Mouse (Mus musculus) liver (tissue): ENCODE data around the gene D030056L22Rik.

Experiments
- DNase-seq: peaks from one replicate; pipeline ENCODE4 v3.0.0-alpha.2; 2020; ENCODE audit warnings: mixed read lengths

Gene D030056L22Rik

GRCm38 (mm10) chr19:18712866-18713300 lies at the start of gene D030056L22Rik:
D030056L22Rik (plus strand) TSS chr19:18713193.
- DNase-seq, result peak; percentile 99

- DNase-seq, result no peak
Measured at GRCm38 (mm10) chr19:18663904-18664303, 49.1 kb upstream of the D030056L22Rik start.

- no peak for DNase-seq
Measured at GRCm38 (mm10) chr19:18666966-18667365, 46.0 kb upstream of the D030056L22Rik start.

- no peak for DNase-seq
Measured at GRCm38 (mm10) chr19:18669551-18669950, 43.4 kb upstream of the D030056L22Rik start.

- DNase-seq, result peak; percentile 100
Measured at GRCm38 (mm10) chr19:18670608-18671007, 42.4 kb upstream of the D030056L22Rik start, which contains the start of gene Carnmt1. Carnmt1 (plus strand) TSS chr19:18670764.

- DNase-seq, result peak; percentile 67
Measured at GRCm38 (mm10) chr19:18671056-18671741, 41.8 kb upstream of the D030056L22Rik start.

GRCm38 (mm10) chr19:18672498-18672897 lies 40.5 kb upstream of the D030056L22Rik start:
- DNase-seq, result no peak

GRCm38 (mm10) chr19:18673116-18673515 lies 39.9 kb upstream of the D030056L22Rik start:
- DNase-seq, result no peak

GRCm38 (mm10) chr19:18682142-18682541 lies 30.9 kb upstream of the D030056L22Rik start:
- DNase-seq, result peak; percentile 59

GRCm38 (mm10) chr19:18687556-18687955 lies 25.4 kb upstream of the D030056L22Rik start:
- peak; percentile 68 for DNase-seq

GRCm38 (mm10) chr19:18692176-18692575 lies 20.8 kb upstream of the D030056L22Rik start:
- DNase-seq, result peak; percentile 72

- no peak for DNase-seq
Measured at GRCm38 (mm10) chr19:18692768-18693167, 20.2 kb upstream of the D030056L22Rik start.

GRCm38 (mm10) chr19:18695116-18695515 lies 17.9 kb upstream of the D030056L22Rik start:
- no peak for DNase-seq

GRCm38 (mm10) chr19:18695552-18695951 lies 17.4 kb upstream of the D030056L22Rik start:
- no peak for DNase-seq

- DNase-seq, result no peak
Measured at GRCm38 (mm10) chr19:18708101-18708500, 4.9 kb upstream of the D030056L22Rik start.

GRCm38 (mm10) chr19:18710903-18711302 lies 2.1 kb upstream of the D030056L22Rik start:
- no peak for DNase-seq

GRCm38 (mm10) chr19:18711589-18711988 lies 1.4 kb upstream of the D030056L22Rik start:
- no peak for DNase-seq

- peak; percentile 37 for DNase-seq
Measured at GRCm38 (mm10) chr19:18712153-18712865, 684 bp upstream of the D030056L22Rik start.

GRCm38 (mm10) chr19:18713357-18713756 lies 364 bp downstream of the D030056L22Rik start:
- DNase-seq, result peak; percentile 63

- DNase-seq, result peak; percentile 73
Measured at GRCm38 (mm10) chr19:18716374-18716773, 3.4 kb downstream of the D030056L22Rik start.

GRCm38 (mm10) chr19:18720337-18720736 lies 7.3 kb downstream of the D030056L22Rik start:
- no peak for DNase-seq

- no peak for DNase-seq
Measured at GRCm38 (mm10) chr19:18725186-18725585, 12.2 kb downstream of the D030056L22Rik start.

GRCm38 (mm10) chr19:18730255-18730654 lies 17.3 kb downstream of the D030056L22Rik start:
- DNase-seq, result no peak

- no peak for DNase-seq
Measured at GRCm38 (mm10) chr19:18731077-18731476, 18.1 kb downstream of the D030056L22Rik start.
